Mouse (Mus musculus) erythroblast, adult 5-6 weeks (primary cell): ENCODE results near the gene Zfp667. TPM values are rescaled to one million over a fixed set of nuclear protein-coding genes. Genes with fewer than 3 reads are reported as not detected.
"Not testable (repeated sequence)": the region's sequence is repeated elsewhere in the genome, so short reads cannot be mapped to it uniquely, and the experiment has no call there.

Experiments
- ATAC-seq: replicated peaks from 2 replicates; pipeline ENCODE4 v1.8.0; 2016; ENCODE audit warnings: moderate number of reproducible peaks, mild to moderate bottlenecking, moderate TSS enrichment, inconsistent platforms; ENCODE audit not compliant: poor library complexity, low FRiP score, severe bottlenecking
- total RNA-seq, 2 experiments: library from RNA; stranded (forward) in 1 of 2; stranded (reverse) in 1 of 2; fragments of 150-400 nt in 1 of 2; fragments of 200-764, 138-1000 nt in 1 of 2; gene quantifications; 2 replicates each; pipeline versions ENCODE4 v1.2.3 to v1.2.4; 2015 to 2017; ENCODE audit warnings: low replicate concordance in 2 of 2

Gene Zfp667
- total RNA-seq (2015; ENCODE audit: low replicate concordance) (not detected in 2 replicates), total RNA-seq (2017; ENCODE audit: low replicate concordance) (0.09 and 0.84 TPM in 2 replicates)

GRCm38 (mm10) chr7:6285842-6286705, at the start of gene Zfp667:
Gene Zfp667 (plus strand): TSS chr7:6286579.
- ATAC-seq, result peak; percentile 82

- no peak for ATAC-seq
Measured at GRCm38 (mm10) chr7:6239787-6240186, 46.6 kb upstream of the Zfp667 start.

GRCm38 (mm10) chr7:6240841-6241425, 45.4 kb upstream of the Zfp667 start:
- ATAC-seq, result peak; percentile 69

- ATAC-seq, result no peak
Measured at GRCm38 (mm10) chr7:6244361-6245292, 41.8 kb upstream of the Zfp667 start.

- no peak for ATAC-seq
Measured at GRCm38 (mm10) chr7:6252410-6252809, 34.0 kb upstream of the Zfp667 start, which contains the start of gene Epp13. Gene Epp13 (plus strand): TSS chr7:6252710.

- no peak for ATAC-seq
Measured at GRCm38 (mm10) chr7:6254451-6254850, 31.9 kb upstream of the Zfp667 start.

GRCm38 (mm10) chr7:6257386-6257785, 29.0 kb upstream of the Zfp667 start:
- ATAC-seq, result no peak

- no peak for ATAC-seq
Measured at GRCm38 (mm10) chr7:6258232-6259220, 27.9 kb upstream of the Zfp667 start.

- ATAC-seq, result not testable (repeated sequence)
Measured at GRCm38 (mm10) chr7:6260004-6260403, 26.4 kb upstream of the Zfp667 start.

GRCm38 (mm10) chr7:6262120-6262519, 24.3 kb upstream of the Zfp667 start:
- no peak for ATAC-seq

- ATAC-seq, result no peak
Measured at GRCm38 (mm10) chr7:6262984-6263383, 23.4 kb upstream of the Zfp667 start.

GRCm38 (mm10) chr7:6265695-6266094, 20.7 kb upstream of the Zfp667 start:
- peak; percentile 62; the same call in 1 of the 2 replicates for ATAC-seq

GRCm38 (mm10) chr7:6277906-6278305, 8.5 kb upstream of the Zfp667 start:
- no peak for ATAC-seq

- peak; percentile 71 for ATAC-seq
Measured at GRCm38 (mm10) chr7:6282749-6283148, 3.6 kb upstream of the Zfp667 start.

GRCm38 (mm10) chr7:6283451-6284075, 2.8 kb upstream of the Zfp667 start:
- ATAC-seq, result peak; percentile 86

- ATAC-seq, result no peak
Measured at GRCm38 (mm10) chr7:6284442-6285012, 1.9 kb upstream of the Zfp667 start.

GRCm38 (mm10) chr7:6285366-6285765, 1.0 kb upstream of the Zfp667 start:
- ATAC-seq, result no peak

GRCm38 (mm10) chr7:6286921-6287531, 647 bp downstream of the Zfp667 start:
- no peak for ATAC-seq
